Mouse (Mus musculus) erythroblast, adult 5-6 weeks (primary cell): Measurements from ENCODE around the gene Gm6408. TPM values are rescaled to one million over a fixed set of nuclear protein-coding genes. Genes with fewer than 3 reads are reported as not detected.
"Not testable (repeated sequence)": the region's sequence is repeated elsewhere in the genome, so short reads cannot be mapped to it uniquely, and the experiment has no call there.

Experiments
- ATAC-seq: replicated peaks from 2 replicates; pipeline ENCODE4 v1.8.0; 2016; ENCODE audit warnings: moderate number of reproducible peaks, mild to moderate bottlenecking, moderate TSS enrichment, inconsistent platforms; ENCODE audit not compliant: poor library complexity, low FRiP score, severe bottlenecking
- total RNA-seq, 2 experiments: library from RNA; stranded (forward) in 1 of 2; stranded (reverse) in 1 of 2; fragments of 150-400 nt in 1 of 2; fragments of 200-764, 138-1000 nt in 1 of 2; gene quantifications; 2 replicates each; pipeline versions ENCODE4 v1.2.3 to v1.2.4; 2015 to 2017; ENCODE audit warnings: low replicate concordance in 2 of 2

The Gm6408 gene
- total RNA-seq (2015; ENCODE audit: low replicate concordance), result not detected in 2 replicates
- not detected in 2 replicates for total RNA-seq (2017; ENCODE audit: low replicate concordance)

- not testable (repeated sequence) for ATAC-seq
These were observed at the start of gene Gm6408 for GRCm38 (mm10) chr5:146481665-146482064. Gene Gm6408, plus strand, starts transcription at chr5:146481965.

- ATAC-seq, result no peak
These were observed 49.3 kb upstream of the Gm6408 start for GRCm38 (mm10) chr5:146432476-146432875.

- ATAC-seq, result no peak
These were observed 46.4 kb upstream of the Gm6408 start for GRCm38 (mm10) chr5:146435316-146435715.

GRCm38 (mm10) chr5:146436796-146437195 lies 45.0 kb upstream of the Gm6408 start:
- no peak for ATAC-seq

GRCm38 (mm10) chr5:146439152-146439781 lies 42.5 kb upstream of the Gm6408 start:
- ATAC-seq, result no peak

GRCm38 (mm10) chr5:146440273-146440672 lies 41.5 kb upstream of the Gm6408 start:
- ATAC-seq, result no peak

- no peak for ATAC-seq
These were observed 39.0 kb upstream of the Gm6408 start for GRCm38 (mm10) chr5:146442767-146443166.

GRCm38 (mm10) chr5:146446633-146447032 lies 35.1 kb upstream of the Gm6408 start:
- no peak for ATAC-seq

GRCm38 (mm10) chr5:146451592-146452254 lies 30.0 kb upstream of the Gm6408 start:
- ATAC-seq, result no peak

- ATAC-seq, result no peak
These were observed 28.2 kb upstream of the Gm6408 start for GRCm38 (mm10) chr5:146453556-146453955.

- ATAC-seq, result no peak
These were observed 20.2 kb upstream of the Gm6408 start for GRCm38 (mm10) chr5:146461612-146462011.

- ATAC-seq, result no peak
These were observed 15.1 kb upstream of the Gm6408 start for GRCm38 (mm10) chr5:146466663-146467062.

GRCm38 (mm10) chr5:146468311-146468710 lies 13.5 kb upstream of the Gm6408 start:
- no peak for ATAC-seq

- no peak for ATAC-seq
These were observed 10.9 kb upstream of the Gm6408 start for GRCm38 (mm10) chr5:146470821-146471220.

GRCm38 (mm10) chr5:146471311-146471710 lies 10.5 kb upstream of the Gm6408 start:
- ATAC-seq, result no peak

- ATAC-seq, result no peak
These were observed 9.9 kb upstream of the Gm6408 start for GRCm38 (mm10) chr5:146471821-146472220.

- not testable (repeated sequence) for ATAC-seq
These were observed 2.2 kb upstream of the Gm6408 start for GRCm38 (mm10) chr5:146479564-146479963.

- ATAC-seq, result not testable (repeated sequence)
These were observed 7.2 kb downstream of the Gm6408 start for GRCm38 (mm10) chr5:146488959-146489358.

GRCm38 (mm10) chr5:146491063-146491462 lies 9.3 kb downstream of the Gm6408 start, which contains the start of gene Gm6370:
Gene Gm6370, plus strand, starts transcription at chr5:146491363.
- not testable (repeated sequence) for ATAC-seq

GRCm38 (mm10) chr5:146502099-146502498 lies 20.3 kb downstream of the Gm6408 start, which contains the start of gene 4930449I24Rik:
Gene 4930449I24Rik, plus strand, starts transcription at chr5:146502399.
- ATAC-seq, result not testable (repeated sequence)

GRCm38 (mm10) chr5:146513823-146514222 lies 32.1 kb downstream of the Gm6408 start, which contains the start of gene Gm3402:
Gene Gm3402, plus strand, starts transcription at chr5:146514123.
- not testable (repeated sequence) for ATAC-seq
